Mouse (Mus musculus) adrenal gland, postnatal 10 days (tissue): ENCODE results near the gene Mospd3. TPM values are rescaled to one million over a fixed set of nuclear protein-coding genes. Genes with fewer than 3 reads are reported as not detected.

Experiments used
- DNase-seq: peaks from one replicate; pipeline ENCODE4 v3.0.0; 2021; ENCODE audit warnings: mixed read lengths
- long read RNA-seq, 2 experiments: library from polyadenylated mRNA; stranded (forward); transcript quantifications; one replicate each; pipeline ENCODE4 v2.0.0; 2021
- total RNA-seq, 2 experiments: library from RNA; stranded (reverse); gene quantifications; 2 replicates each; pipeline ENCODE4 v1.2.3; 2021

Gene Mospd3
- total RNA-seq: 10 to 100 TPM; 43.3 to 47.4 TPM
- long read RNA-seq, experiment 1, transcript Mospd3-202 (5 exons, 1,318 nt): major isoform, 22 of 32 reads
- long read RNA-seq, experiment 1, partial matches to known transcripts: 3 of 32 reads
- long read RNA-seq, experiment 1, other reads (novel, unspliced or antisense): 5 of 32 reads
- long read RNA-seq, experiment 2, transcript Mospd3-202 (5 exons, 1,318 nt): major isoform, 20 of 26 reads
- long read RNA-seq, experiment 2, partial matches to known transcripts: 2 of 26 reads
- long read RNA-seq, experiment 2, other reads (novel, unspliced or antisense): 2 of 26 reads

- DNase-seq: peak; percentile 98
These were observed at the start of gene Mospd3 for GRCm38 (mm10) chr5:137600619-137601364. TSS of gene Mospd3 (minus strand) at chr5:137601058.

DNA sequence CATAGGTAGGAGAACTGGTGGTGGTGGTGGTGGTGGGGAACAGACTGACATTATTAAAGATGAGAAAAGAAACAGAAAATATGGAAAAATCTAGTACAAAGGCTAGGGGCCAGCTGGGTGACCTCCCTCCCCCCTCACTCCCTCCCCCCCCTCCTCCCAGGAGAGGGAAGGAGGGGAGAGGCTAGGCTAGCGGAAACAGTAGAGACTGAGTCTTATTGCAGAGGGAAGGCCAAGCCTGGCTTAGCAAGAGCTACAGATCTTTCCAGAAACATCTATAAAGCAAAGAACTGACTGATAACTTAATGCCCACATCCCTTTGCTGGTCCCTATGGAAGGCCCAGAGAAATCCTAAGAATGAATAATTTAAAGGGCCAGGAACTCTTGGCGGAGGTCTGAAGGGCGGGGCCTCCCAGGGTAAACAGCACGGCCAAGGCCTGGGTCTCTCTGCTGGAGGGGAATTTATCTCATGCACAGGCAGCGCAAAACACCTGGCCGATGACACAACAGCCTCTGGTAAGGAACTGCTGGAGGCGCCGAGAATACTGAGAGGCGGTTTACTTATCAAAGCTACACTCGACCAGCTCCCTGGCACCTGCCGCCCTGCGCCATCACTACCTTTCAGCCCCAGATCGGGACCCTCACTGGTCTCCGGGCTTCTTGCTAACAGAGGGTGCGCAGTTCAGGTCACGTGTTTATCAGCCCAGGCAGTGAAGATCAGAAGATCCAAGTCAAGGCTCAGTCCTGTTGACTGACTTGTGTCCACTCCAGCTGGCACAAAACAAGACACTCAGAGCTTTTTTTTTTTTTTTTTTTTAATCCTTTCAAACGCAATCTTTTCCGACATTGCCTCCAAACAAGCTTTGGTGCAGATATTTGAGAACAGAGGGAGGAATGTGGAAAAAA lies 49.1 kb upstream of the Mospd3 start:
- peak; percentile 48 for DNase-seq

- no peak for DNase-seq
These were observed 48.4 kb upstream of the Mospd3 start for GRCm38 (mm10) chr5:137649251-137649650.

DNA sequence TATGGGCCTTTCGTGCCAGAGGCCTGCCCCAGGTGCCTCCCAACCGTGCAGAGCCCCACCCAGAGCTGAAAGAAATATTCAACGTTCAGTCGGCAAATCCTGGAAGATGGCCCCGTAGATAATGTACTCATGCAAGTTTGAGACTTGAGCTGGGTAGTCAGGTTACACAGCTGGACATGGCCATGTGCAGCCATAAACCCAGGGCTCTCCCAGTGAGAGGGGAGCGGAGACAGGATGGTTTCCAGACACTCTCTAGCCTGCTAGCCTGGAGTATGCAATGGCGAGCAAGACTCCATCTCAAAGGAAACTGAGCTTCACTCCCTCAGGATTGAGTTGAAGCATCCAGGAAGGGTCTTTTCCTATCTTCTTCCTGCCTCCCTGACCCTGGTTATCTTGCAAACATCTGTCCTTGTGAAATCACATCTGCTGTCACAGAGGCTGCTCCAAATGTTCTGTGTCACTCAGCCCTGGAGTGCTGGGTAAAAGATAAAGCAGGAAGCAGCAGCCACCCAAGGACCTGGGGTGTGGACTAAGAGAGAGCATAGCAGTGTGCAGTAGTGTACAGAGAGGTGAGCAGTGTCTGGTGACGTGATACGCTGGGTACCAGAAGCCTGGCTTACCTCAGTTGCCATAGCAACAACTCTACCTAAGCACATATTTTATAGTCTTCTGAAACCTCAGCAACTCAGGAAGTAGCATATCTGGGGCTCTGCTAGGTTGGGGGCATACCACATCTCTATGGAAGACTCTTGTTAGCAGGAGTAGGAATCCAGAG lies 47.2 kb upstream of the Mospd3 start:
- no peak for DNase-seq

DNA sequence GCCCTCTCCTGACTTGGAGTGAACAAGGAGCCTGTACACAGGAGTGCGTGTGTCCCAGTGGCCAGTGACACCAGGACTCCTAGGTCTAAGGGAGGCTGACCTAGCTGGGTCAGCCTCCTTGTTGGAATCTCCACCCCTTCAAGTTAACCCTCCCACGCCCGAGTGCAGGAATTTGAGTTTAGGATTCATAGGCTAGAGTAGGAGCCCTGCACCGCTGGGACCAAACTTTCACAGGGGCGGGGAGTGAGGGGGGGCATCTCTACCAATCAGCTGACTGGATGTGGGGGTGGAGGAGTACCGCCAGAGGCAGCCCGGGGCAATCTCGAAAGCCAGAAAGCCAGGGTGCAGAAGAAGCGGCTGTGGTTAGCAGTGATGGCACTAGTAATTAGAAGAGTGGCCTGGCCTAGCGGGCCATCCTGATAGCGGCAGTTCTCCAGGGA lies 44.8 kb upstream of the Mospd3 start, which contains the start of gene Irs3:
Gene Irs3 (minus strand): TSS at position 63 of the 440 bp plus-strand sequence.
- DNase-seq: peak; percentile 63

DNA sequence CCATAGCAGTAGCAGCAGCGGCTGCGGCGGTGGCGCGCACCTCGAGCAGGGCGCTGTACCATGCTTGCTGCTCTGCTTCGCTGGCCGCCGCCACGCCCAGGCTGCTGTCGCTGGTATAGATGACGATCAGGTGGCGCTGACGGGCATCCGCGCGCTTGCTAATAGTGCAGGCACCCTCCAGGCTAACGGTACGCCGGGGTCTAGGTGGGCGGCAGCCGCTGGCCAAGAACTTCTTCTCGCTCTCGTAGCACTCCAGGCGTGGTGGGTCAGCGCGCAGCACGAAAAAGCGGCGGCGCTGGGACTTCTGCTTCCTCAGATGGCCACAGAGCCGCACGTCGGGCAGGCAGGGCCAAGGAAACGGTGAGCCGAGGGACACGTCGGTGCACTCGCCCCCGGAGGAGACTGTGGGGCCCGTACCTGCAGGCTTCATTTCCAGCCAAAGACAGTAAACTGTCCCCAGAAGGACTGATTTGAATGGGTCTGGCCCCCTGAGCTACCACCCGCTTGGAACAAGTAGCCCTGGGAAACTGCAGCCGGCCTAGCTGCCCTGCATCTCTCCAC lies 44.3 kb upstream of the Mospd3 start:
- peak; percentile 50 for DNase-seq

DNA sequence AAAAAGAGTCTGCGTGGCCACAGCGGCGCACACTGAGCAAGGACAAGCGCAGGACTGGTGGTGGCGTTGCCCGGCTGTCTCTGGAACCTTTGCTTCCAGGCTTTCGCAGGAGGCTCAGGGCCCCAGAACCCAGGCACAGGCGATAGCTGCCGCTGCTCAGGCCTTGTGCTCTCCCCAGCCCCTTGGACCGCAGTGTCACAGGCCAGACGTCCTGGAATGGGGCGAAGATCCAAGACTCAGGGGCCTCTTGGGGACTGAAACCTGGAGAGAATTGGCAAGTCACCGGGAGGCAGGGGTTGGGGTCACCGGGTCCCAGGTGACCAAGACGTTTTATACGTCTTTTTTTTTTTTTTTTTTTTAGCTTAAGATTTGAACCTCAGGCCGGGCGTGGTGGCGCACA lies 43.6 kb upstream of the Mospd3 start:
- DNase-seq: peak; percentile 67

GRCm38 (mm10) chr5:137642886-137643285 lies 42.0 kb upstream of the Mospd3 start:
- no peak for DNase-seq

- DNase-seq: peak; percentile 58
These were observed 40.2 kb upstream of the Mospd3 start, which contains the start of gene Sap25 for GRCm38 (mm10) chr5:137641054-137641453. TSS of gene Sap25 (plus strand) at chr5:137641334.

DNA sequence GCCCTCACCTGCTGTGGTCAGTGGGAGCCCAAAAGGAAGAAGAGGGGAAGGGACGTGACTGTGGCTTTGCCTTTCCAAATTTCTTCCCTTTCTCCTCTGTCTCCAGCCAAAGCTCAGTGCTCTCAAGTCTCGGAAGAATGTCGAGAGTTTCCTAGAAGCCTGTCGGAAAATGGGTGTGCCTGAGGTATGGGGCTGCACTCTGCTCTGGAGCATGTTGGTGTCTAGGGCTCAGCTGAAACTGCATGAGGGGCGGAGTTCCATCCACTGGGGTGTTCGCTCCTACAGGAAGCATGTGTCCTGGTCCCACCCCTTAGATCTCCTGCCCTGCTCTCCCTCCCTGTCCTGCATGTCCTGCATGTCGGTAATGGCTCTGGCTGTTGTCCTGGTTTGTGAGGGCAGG lies 38.6 kb upstream of the Mospd3 start:
- DNase-seq: no peak

DNA sequence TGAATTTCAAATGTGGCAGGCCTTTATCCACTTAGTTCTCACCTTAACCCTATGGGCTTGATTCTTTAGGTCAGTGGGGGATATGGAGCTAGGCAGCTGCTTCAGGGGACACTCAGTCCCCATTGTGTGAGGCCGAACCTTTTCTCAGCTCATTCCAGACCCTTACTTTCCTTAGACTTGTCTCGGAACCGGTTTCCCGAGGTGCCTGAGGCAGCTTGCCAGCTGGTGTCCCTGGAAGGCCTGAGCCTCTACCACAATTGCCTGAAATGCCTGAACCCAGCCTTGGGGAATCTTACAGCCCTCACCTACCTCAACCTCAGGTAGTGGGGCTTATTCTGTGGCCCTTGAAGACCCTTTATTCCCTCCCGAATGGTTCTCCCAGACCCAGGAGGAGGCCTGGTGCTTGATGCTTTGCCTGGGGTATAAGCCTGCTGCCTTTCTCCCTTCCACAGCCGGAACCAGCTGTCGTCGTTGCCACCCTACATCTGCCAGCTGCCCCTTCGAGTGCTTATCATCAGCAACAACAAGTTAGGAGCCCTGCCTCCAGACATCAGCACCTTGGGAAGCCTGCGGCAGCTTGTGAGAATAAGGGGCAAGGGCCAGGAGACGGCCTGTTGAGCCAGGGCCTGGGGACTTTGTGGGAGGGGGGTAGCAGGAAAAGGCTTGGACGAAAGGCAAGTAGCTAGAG lies 32.7 kb upstream of the Mospd3 start:
- DNase-seq: no peak

DNA sequence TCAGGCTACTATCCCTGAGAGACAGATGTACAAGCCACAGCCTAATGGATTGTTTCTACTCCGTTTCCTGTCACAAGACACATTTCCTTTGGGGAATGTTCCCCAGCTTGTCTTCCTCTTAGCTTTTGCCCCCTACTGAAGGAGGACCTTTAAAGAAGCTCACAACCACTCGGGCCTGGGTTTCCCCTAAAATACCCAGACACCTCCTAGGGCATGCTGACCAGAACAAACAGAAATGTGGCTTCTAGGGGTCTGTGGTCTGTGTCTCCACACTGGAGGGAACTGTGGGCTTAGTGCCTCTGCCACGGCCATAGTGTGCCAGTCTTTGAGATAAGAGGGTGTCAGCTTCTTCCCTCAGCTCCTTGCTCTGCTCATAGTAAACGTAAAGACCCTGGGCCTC lies 30.7 kb upstream of the Mospd3 start:
- no peak for DNase-seq

- no peak for DNase-seq
These were observed 30.3 kb upstream of the Mospd3 start for GRCm38 (mm10) chr5:137631171-137631570.

GRCm38 (mm10) chr5:137630602-137631001 lies 29.7 kb upstream of the Mospd3 start:
- no peak for DNase-seq

DNA sequence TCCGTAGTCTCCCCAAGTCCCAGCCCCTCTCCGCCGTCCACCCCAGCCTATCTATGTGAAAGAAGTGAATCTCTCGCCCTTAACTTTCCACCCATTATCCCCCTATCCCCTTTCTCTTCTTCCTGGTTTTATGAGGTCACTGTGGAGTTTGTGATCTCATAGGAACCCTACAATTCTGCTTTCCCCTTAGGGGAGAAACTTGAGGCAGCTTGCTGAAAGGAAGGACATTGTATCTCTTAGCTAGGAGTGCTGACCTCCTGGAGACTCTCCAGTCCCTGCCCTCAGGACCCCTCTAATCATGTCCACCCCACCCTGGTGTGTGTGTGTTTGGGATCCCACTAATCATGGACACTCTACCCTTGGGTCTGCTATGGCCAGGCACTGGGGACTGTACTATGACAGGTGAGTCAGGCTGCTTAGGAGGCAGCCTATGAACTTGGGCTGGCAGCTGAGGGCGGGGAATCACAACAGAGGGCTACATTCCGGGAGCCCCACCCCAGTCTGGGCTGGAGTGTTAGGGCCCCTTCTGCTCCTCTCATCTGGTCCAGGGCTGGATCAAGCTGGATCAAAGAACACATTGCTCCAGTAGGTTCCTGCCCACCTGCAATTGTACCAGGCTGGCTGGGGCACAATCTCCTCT lies 29.2 kb upstream of the Mospd3 start:
- no peak for DNase-seq

- DNase-seq: no peak
These were observed 28.5 kb upstream of the Mospd3 start for GRCm38 (mm10) chr5:137629306-137629721.

- peak; percentile 98 for DNase-seq
These were observed 27.8 kb upstream of the Mospd3 start, which contains the start of the genes Fbxo24, Lrch4 and Gm20605 for GRCm38 (mm10) chr5:137628498-137629305. TSS of gene Fbxo24 (minus strand) at chr5:137629002. TSS of gene Lrch4 (plus strand) at chr5:137629121. TSS of gene Gm20605 (plus strand) at chr5:137629175.

- no peak for DNase-seq
These were observed 27.1 kb upstream of the Mospd3 start for GRCm38 (mm10) chr5:137627991-137628390.

DNA sequence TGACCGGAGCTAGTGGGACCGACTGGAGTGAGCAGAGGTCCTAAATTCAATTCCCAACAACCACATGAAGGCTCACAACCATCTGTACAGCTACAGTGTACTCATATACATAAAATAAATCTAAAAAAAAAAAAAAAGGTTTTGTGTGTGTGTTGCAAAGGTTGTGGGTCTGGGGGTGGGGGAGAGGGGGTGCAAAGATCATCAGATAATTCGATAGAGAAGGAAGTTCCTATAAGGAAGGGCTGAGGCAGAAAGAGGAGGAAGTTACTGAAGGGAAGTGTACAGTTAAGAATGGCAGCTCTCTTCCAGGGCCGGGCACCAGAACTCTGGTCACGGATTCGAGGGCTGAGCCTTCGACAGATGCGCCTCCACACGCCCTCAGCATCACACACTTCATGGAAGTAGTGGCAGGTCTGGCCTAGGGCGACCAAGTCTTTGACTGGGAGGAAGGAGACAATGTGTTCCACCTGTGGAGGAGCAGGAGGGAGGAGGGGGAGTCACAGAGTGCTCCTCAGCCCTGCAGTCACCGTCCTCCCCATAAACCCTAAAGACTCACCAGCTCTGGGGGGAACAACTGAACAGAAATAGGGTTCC lies 23.2 kb upstream of the Mospd3 start:
- no peak for DNase-seq
